Mouse (Mus musculus): ENCODE measurements around the gene Suv39h1.

Gene Suv39h1

DNA sequence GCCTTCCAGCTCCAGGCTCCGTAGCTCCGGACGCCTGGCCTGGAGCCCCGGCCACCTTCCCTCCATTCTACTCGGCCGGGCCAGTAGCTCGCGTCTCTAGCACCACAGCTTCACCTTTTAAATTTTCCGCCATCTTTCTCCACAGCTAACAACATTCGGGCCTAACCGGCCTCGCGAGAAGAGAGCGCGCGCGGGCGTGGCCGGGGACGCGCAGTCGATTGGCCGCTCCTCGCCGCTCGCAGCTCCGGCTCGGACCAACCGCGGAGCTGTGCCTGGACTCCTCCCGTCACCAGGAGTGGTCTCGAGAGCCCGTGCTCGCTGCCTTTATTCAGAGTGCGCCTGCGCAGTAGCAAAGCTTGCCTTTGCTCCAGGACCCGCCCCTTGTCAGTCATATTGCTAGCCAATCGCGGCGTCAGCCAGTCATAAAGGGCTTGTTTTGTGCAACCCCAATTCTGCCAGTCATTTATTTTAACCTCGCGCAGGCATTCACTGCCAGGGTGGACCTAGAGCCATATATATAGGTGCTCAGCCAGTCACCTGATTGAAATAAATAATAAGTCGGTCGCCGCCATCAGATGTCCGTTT, at the start of gene Suv39h1:
Gene Suv39h1, minus strand, starts transcription at position 331 of the 585 bp plus-strand sequence.
- WGBS = under 1% methylated on average over 46 of the region's 46 CpGs

- 77% methylated on average over 6 of the region's 6 CpGs for WGBS
Measured at GRCm38 (mm10) chrX:8123821-8124470, 49.4 kb upstream of the Suv39h1 start.

- WGBS = 65% methylated on average over 4 of the region's 4 CpGs
Measured at GRCm38 (mm10) chrX:8115275-8115674, 40.7 kb upstream of the Suv39h1 start.

GRCm38 (mm10) chrX:8105019-8105418, 30.5 kb upstream of the Suv39h1 start:
- 91% methylated on average over 3 of the region's 3 CpGs for WGBS

DNA sequence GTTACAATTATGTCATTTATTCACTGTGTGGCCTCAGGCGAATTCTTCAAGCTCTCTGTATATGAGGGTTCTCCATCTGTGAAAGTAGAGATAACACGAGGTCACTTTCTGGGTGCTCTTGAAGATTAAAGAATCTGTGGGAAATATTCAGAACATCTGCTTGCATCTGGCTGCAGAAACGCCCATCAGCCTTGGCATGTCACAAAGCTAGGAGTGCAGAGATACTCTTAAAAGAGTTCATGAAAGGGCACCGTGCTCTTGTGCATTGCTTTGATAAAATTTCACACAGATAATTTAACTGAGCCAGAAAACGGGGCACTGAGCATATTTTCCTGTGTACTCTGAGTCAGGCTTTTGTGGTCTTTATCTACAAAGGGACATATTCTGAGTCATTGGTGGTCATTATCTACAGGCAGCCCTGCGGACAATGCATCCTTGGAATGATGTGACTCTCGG, 27.7 kb upstream of the Suv39h1 start:
- 63% methylated on average over 7 of the region's 7 CpGs for WGBS

DNA sequence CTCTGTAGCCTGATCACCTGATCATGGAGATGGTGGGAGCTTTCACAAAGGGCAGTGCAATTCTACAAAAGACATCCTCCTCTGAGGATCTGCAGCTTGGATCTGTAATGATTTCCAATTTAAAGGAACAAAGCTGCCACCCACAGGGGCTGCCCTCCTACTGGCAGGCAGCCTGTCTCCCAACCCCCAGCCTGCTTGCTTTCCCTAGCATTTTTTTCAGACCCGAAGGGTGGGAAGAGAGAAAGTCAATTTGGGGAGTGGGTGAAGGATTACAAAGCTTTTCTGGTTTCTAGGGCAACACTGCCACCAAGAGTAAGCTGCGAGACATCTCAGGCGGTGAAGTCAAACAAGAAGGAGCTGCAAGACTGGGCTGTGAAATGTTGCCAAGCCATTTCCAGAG, 26.5 kb upstream of the Suv39h1 start:
- WGBS = 6% methylated on average over 3 of the region's 3 CpGs

DNA sequence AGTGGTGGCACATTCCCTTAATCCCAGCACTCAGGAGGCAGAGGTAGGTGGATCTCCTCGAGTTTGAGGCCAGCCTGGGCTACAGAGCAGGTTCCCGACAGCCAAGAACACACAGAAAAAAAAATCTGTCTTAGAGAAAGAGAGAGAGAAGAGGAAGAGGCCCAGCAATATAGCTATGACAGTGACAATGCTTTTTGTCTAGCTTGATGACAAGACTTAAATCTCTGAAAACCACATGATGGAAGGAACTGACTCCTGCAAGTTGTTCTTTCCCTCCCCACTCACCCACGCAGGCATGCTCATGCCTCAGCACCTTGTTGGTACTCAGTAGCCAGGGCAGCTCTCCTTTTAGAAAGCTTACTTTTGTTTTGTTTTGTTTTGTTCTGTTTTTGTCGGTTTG, 24.9 kb upstream of the Suv39h1 start:
- 54% methylated on average over 4 of the region's 4 CpGs for WGBS

DNA sequence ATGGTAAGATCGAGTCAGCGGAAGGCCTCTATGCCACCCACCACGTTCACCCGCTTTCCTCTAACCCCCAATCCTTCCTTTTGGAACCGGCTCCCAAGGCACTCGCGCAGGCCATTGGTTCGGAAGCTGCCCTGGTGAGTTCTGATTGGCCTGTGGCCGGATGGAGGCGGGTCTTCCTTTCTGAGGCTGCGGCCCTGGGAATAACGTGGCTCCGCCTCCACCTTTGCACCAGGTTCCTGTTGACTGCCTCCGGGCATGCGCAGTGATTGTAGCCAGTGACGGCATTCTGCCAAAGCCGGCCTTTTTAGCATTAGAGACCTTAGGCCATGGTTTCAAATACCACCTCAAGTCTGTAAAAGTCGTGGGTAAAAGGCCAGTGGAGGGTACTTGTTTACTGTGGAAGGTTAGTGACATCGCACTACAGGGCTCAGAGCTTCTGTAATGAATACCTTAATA, 22.3 kb upstream of the Suv39h1 start:
- WGBS = 5% methylated on average over 17 of the region's 19 CpGs

DNA sequence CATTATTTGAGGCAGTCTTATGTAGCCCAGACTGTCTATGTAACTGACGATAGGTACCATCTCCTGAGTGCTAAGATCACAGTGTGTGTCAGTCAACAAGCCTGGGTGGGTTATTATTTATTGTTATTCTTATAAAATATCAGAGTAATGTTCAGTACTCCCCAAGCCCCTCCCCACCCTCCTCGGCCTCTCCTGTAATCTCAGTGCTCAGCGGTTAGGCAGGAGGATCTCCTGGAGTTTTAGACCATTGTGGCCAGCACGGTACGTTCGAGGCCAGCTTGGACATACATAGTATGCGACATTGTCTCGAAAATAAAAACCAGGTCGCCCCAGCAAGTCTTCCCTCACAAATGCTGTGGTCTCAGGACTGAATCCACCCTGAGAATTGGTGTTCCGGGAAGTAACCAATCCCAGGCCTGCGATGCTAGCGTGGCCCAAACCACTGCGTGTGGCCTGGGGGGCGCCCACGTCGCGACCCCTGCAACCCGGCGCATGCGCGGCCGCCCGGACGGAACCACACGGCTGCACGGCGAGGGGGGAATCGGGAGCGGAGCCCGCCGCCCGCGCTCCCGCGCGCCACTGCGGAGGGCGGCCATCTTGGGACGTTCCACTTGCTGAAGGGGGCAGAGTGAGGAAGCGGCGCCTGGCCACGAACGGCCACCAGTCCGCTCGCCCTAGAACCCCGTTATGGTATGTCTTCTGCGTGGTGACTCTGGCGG, 21.7 kb upstream of the Suv39h1 start:
- 2% methylated on average over 11 of the region's 48 CpGs for WGBS

DNA sequence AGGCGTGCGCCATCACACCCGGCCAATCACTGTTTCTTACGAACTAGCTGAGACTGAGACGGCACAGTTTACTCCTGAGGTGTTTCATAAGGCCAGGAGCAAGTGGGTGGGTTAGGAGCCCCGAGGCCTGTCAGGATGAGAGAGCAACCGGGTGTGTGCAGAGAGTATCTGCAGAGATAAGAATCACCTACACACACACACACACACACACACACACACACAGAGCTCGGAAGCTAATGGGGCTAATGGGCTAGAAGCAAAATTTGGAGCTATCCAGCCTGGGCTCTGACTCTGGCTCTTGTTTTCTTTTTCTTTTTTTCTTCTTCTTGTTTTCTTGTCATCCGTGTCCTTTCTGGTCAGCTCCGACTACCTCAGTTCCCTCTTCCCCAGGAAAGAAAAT, 21.0 kb upstream of the Suv39h1 start:
- 72% methylated on average over 10 of the region's 10 CpGs for WGBS

GRCm38 (mm10) chrX:8090954-8091347, 16.4 kb upstream of the Suv39h1 start:
- WGBS = 76% methylated on average over 4 of the region's 5 CpGs

GRCm38 (mm10) chrX:8090346-8090953, 15.9 kb upstream of the Suv39h1 start, which contains the start of gene Was:
Was (minus strand) TSS chrX:8090498.
- 79% methylated on average over 12 of the region's 14 CpGs for WGBS

GRCm38 (mm10) chrX:8089746-8090145, 15.2 kb upstream of the Suv39h1 start:
- WGBS = 81% methylated on average over 3 of the region's 3 CpGs

- whole genome bisulfite sequencing = 87% methylated on average over 8 of the region's 8 CpGs
Measured at GRCm38 (mm10) chrX:8085611-8086010, 11.1 kb upstream of the Suv39h1 start.

DNA sequence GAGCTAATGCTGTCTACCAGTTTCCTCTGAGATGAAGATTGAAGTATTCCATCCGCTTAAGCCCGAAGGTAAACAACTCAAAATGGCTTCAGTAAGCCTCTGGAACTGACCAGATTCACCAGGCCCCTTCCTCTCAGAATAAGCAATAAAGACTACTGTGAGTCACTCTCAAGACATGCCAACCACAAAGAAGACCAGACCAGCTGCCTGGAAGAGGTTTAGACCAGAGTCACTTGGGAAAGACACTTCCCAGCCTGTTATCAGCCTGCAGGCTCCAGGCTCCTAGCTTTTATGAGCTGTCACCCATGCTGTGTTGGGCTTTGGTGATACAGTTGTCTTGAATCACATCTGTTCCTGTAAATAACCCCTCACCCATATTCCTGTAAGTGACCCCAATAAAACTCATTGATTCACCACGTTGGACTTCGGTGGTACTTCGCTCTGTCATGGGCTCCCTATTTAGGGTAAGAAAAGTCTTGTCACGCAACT, 10.3 kb upstream of the Suv39h1 start:
- 90% methylated on average over 6 of the region's 6 CpGs for WGBS

DNA sequence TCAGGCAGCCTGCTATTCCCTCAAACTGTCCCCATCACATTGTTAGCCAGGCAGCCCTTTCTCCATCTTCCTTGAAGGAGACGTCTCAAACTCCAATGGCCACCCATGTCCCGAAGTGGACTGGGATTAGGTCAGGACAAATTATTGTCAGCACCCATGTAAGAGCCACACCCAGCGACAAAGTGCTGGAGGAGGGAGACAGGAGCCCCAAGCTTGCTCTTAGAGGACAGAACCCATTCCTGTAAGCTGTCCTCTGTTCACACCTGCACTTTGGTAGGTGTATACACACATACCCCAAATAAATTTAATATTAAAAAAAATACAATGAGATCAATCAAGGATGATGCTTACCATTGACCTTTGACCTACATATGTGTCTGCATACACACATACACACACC, 544 bp upstream of the Suv39h1 start:
- WGBS = 20% methylated on average over 3 of the region's 3 CpGs

DNA sequence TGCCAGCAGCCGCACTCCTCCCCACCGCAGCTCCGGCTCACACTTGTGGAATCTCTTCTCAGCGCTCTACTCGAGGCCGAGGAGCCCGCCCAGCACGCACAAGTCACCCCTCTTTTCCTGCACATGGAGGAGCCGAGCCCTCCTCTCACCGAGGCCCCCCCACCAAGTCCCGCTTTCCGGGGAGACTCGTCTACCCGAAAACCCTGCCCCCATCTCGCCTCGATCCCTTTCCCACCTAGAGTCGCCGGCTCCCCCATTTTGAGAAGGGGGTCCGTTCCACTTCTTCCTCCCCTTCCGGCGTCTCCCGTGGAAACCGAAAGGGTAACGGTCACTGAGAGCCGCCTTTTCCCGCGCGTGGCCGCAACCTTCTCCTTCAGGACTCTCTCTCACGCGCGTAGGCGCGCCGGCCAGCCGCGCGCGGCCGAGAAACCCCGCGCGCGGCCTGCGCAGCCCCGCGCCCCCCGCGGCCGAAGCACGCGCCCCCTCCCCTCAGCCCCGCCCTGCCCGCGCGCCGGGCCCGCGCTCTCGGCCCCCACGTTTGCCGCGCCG, 605 bp downstream of the Suv39h1 start:
- 13% methylated on average over 49 of the region's 64 CpGs for WGBS

- 100% methylated on average over 1 of the region's 1 CpGs for WGBS
Measured at GRCm38 (mm10) chrX:8069166-8069565, 5.4 kb downstream of the Suv39h1 start.

- WGBS = 90% methylated on average over 8 of the region's 8 CpGs
Measured at GRCm38 (mm10) chrX:8051044-8051781, 23.3 kb downstream of the Suv39h1 start.

DNA sequence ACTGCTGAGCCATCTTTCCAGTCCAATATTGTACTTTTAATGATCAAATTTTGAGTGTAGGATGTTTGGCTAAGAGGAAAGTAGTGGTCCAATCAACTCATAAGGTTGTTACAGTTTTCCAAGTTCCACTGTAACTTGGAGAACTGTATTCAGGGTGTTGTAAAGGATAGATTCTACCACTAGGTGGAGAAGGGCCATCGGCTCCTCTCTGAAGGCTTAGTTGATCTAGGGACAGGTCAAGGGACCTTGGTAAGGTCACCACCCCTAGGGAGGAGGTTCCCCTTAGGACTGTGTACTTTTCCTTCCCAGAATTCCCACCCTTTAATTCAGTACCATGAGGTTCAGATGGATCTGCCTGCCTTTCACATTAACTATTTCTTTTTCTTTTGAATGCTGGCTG, 41.6 kb downstream of the Suv39h1 start:
- 56% methylated on average over 1 of the region's 1 CpGs for WGBS

DNA sequence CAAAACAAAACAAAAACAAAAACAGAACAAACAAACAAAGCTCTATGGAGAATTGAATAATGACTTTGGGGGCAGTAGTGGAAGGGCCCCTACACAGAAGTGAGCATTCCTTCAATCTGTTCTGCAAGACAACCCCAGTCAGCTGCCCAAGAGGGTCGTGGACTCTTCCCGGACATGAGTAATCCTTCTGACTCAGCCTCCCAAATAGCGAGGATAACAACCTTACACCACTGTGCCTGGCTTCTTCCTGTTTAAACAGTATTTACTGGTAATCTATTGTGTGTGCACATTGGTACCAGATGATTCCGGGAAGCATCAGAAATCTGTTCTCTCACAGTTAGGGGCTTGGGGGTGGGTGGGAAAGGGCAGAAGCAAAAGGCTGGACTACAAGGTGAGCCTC, 47.7 kb downstream of the Suv39h1 start:
- WGBS = 59% methylated on average over 4 of the region's 4 CpGs

Measured in cerebral cortex, adult 2 months (tissue).